Mouse (Mus musculus) hindbrain, embryonic 15.5 days (tissue): ENCODE measurements around the gene Zfp428. TPM values are rescaled to one million over a fixed set of nuclear protein-coding genes. Genes with fewer than 3 reads are reported as not detected.

Source experiments
- ATAC-seq: fragments of 200-750 bp; cut with Nextera tagmentation; 2 replicates; pipeline ENCODE4 v1.8.0; 2017; ENCODE audit warnings: low read depth, moderate number of reproducible peaks, moderate TSS enrichment; ENCODE audit not compliant: low FRiP score
- H3K27ac ChIP-seq: fragments of 300-500 bp; sonication (generic); replicated peaks from 2 replicates; pipeline ENCODE4 v1.5.1; 2015; ENCODE audit warnings: mild to moderate bottlenecking, inconsistent platforms
- H3K27me3 ChIP-seq: fragments of 300-500 bp; sonication (generic); 2 replicates; pipeline ENCODE4 v1.6.1; 2015; ENCODE audit warnings: control low read depth, inconsistent platforms
- H3K36me3 ChIP-seq: fragments of 300-500 bp; sonication (generic); 2 replicates; pipeline ENCODE4 v1.6.1; 2015; ENCODE audit warnings: control low read depth, inconsistent platforms
- H3K4me1 ChIP-seq: fragments of 300-500 bp; sonication (generic); replicated peaks from 2 replicates; pipeline ENCODE4 v1.6.1; 2015; ENCODE audit warnings: control low read depth, inconsistent platforms
- H3K4me2 ChIP-seq: fragments of 300-500 bp; sonication (generic); 2 replicates; pipeline ENCODE4 v1.6.1; 2015; ENCODE audit warnings: moderate library complexity, mild to moderate bottlenecking, inconsistent platforms
- H3K4me3 ChIP-seq: fragments of 300-500 bp; sonication (generic); 2 replicates; pipeline ENCODE4 v1.5.1; 2015; ENCODE audit warnings: mild to moderate bottlenecking, inconsistent platforms
- H3K9ac ChIP-seq: fragments of 300-500 bp; sonication (generic); 2 replicates; pipeline ENCODE4 v1.6.1; 2015; ENCODE audit warnings: inconsistent platforms
- H3K9me3 ChIP-seq: fragments of 300-500 bp; sonication (generic); 2 replicates; pipeline ENCODE4 v1.6.1; 2016; ENCODE audit warnings: control low read depth, inconsistent platforms
- WGBS: fragments of 180-500 bp; shearing (Covaris S2); methylation state at CpG from one replicate; pipeline ENCODE4 v1.1.7; 2015; 5-methylcytosine and 5-hydroxymethylcytosine counted together
- polyA plus RNA-seq: library from polyadenylated mRNA; unstranded; fragments of >200 nt; fragmentation: Nextera tagmentation; extraction: Ambion mirVana; gene quantifications from 2 replicates; pipeline ENCODE4 v1.2.1, GENCODE M21; 2015

The Zfp428 gene
- polyA plus RNA-seq, 1 experiment from 2014 or later, result 307 TPM

DNA sequence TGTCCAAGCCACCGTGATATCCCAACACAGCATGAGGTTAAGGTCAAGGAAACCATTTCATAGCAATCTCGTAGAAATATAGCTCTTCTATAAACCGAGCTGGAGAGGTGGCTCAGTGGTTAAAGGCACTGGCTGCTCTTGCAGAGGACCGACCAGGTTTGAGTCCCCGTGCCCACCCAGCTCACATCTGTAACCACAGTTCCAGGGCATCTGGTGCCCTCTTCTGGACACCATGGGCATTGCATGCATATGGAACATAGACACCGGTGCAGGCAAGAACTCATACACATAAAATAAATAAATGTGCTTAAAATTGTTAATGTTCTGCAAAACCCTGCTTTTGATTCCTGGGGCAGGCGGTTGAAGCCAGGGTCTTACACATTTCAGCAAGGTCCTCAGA, 33.9 kb upstream of the Zfp428 start:
- 74% methylated on average over 7 of the region's 7 CpGs for WGBS
- H3K4me3 ChIP-seq, result no peak overlapping the region
- no peak overlapping the region for H3K27ac ChIP-seq
- H3K36me3 ChIP-seq, result no peaks in the 10 kb centered on the region
- H3K27me3 ChIP-seq, result no peaks in the 10 kb centered on the region
- H3K4me2 ChIP-seq, result no peak overlapping the region
- ATAC-seq, result no peak
- no peaks in the 10 kb centered on the region for H3K9me3 ChIP-seq
- H3K4me1 ChIP-seq, result peaks cover 6% of the 10 kb centered on the region; the same call in 1 of the 2 replicates
- H3K9ac ChIP-seq, result no peak overlapping the region

DNA sequence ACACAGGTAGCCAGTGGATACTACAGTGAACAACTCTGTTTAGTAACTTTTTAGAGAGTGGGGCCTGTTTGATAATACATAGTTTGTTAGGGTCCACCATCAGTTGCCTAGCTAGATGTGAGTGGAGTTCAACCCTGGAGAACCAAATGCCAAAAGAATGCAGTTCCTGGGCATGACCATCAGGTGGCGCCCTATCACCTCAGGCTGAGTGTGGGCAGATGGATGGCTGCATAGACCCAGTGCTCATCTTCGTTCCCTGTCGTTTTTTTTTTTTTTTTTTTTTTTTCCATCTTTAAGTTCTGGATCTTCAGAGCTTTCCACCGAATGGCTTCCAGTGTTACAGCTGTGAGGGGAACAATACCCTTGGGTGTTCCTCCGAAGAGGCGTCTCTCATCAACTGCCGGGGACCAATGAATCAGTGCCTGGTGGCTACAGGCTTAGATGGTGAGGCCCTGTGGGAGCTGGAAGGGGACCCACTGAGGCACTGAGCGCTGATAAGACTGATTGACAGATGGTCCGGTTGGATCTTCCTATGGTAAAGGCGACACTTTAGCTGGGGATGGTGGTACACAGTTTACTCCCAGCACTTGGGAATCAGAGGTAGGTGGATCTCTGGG, 32.8 kb upstream of the Zfp428 start:
- ATAC-seq, result no peak
- no peak overlapping the region for H3K27ac ChIP-seq
- WGBS, result 38% methylated on average over 10 of the region's 10 CpGs

DNA sequence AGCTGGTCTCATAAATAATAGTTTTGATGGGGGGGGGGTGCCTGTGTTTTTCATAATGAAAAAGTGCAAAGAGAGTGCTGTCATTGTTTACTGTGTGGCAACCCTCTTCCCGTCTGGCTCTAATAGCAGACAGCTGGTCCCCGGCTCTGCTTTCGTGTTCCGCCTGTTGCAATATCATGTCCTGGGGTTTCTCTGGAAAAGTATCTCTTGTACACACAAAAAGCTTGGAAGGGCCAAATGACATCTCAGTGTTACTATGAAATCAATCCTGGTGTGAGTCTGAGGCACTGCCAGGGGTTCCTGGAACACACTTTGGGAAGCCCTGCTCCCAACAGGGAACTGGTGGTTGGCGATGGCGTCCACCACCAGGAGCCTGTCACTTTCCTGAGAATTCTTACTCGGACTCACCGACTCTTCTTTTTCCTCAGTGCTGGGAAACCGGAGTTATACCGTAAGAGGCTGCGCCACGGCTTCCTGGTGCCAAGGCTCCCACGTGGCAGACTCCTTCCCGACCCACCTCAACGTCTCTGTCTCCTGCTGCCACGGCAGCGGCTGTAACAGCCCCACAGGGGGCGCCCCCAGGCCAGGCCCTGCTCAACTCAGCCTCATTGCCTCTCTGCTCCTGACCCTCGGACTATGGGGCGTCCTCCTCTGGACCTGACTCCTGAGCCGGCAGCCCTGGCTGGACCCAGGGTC, 31.8 kb upstream of the Zfp428 start:
- Histone ChIP-seq H3K27ac (no peak overlapping the region), H3K36me3 (no peaks in the 10 kb centered on the region), H3K4me3 (no peak overlapping the region), H3K4me1 (peaks cover 13% of the 10 kb centered on the region), H3K9me3 (no peaks in the 10 kb centered on the region), H3K9ac (no peak overlapping the region), H3K27me3 (no peaks in the 10 kb centered on the region), H3K4me2 (peak overlapping the region; percentile 18)
- no peak; the same call in 1 of the 2 replicates for ATAC-seq
- 31% methylated on average over 21 of the region's 21 CpGs for WGBS

More for the DNA sequence above, 32.8 kb upstream of the Zfp428 start:
- no peak overlapping the region for H3K9ac ChIP-seq
- H3K9me3 ChIP-seq, result no peaks in the 10 kb centered on the region
- no peak overlapping the region for H3K4me2 ChIP-seq
- no peaks in the 10 kb centered on the region for H3K36me3 ChIP-seq
- peaks cover 6% of the 10 kb centered on the region; the same call in 1 of the 2 replicates for H3K4me1 ChIP-seq
- H3K4me3 ChIP-seq, result no peak overlapping the region
- no peaks in the 10 kb centered on the region for H3K27me3 ChIP-seq

DNA sequence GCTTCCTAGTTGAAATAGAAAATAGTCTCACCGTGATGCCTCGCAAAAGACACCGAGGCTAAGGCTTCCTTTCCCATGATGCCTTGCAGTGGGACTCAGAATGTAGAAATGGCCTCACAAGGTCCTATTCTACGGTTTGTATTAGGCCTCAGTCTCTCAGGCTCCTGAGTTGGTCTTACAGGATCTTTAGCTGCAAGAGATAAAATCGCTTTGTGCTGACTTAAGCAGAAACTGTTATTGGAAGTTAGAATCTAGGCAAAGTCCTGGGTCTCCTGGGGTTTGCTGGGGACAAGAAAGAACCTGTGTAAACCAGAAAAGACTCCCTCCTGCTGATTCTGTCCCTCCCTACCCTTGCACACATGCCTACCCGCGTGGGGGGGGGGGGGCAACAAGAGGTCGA, 30.5 kb upstream of the Zfp428 start:
- Histone ChIP-seq H3K4me2 (no peak overlapping the region), H3K36me3 (no peaks in the 10 kb centered on the region), H3K4me1 (peaks cover 27% of the 10 kb centered on the region), H3K27ac (no peak overlapping the region), H3K9ac (no peak overlapping the region), H3K27me3 (no peaks in the 10 kb centered on the region), H3K4me3 (no peak overlapping the region), H3K9me3 (no peaks in the 10 kb centered on the region)
- no peak for ATAC-seq
- WGBS, result 78% methylated on average over 8 of the region's 8 CpGs

DNA sequence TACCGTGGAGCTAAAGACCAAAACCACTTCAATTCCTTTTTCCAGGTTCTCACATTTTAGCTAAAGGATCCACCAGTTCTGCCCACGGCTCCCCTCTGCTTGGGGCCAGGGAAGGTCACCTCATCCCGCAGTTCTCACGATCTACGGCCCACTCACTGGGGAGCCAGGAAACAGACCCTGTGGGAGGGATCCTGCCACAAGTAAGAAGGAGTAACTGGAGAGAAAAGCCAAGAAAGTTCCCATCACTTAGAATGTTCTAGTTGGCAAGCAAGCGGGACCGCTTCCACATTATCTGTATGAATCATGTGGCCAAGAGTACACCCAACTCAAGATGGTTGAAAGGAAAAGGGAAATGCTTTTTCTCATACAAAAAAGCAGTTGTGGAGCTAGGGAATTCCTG, 29.9 kb upstream of the Zfp428 start:
- no peaks in the 10 kb centered on the region for H3K27me3 ChIP-seq
- WGBS, result 84% methylated on average over 7 of the region's 7 CpGs
- H3K9ac ChIP-seq, result no peak overlapping the region
- H3K27ac ChIP-seq, result no peak overlapping the region
- no peak overlapping the region for H3K4me2 ChIP-seq
- no peak overlapping the region for H3K4me3 ChIP-seq
- H3K36me3 ChIP-seq, result no peaks in the 10 kb centered on the region
- H3K9me3 ChIP-seq, result no peaks in the 10 kb centered on the region
- no peak for ATAC-seq
- peaks cover 29% of the 10 kb centered on the region for H3K4me1 ChIP-seq

DNA sequence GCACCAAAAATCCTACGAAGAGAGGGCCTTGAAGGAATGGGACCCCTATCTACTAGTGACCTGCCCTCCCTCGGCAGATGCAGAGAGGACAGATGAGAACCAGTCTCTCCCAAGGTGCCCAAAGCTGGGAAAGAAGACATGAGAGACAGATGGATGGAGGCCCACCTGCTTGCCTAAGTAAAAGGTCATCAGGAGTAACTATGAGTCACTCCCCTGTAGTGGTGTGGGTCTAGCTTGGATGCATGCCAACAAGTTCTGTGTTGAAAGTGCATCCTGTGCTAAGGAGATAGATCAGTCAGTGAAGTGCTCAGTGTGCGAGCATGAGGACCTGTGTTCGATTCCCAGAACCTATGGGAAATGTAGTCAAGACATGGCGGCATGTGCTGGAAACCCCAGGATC, 27.9 kb upstream of the Zfp428 start:
- H3K4me2 ChIP-seq, result no peak overlapping the region
- ATAC-seq, result no peak
- WGBS, result 93% methylated on average over 5 of the region's 5 CpGs
- no peaks in the 10 kb centered on the region for H3K9me3 ChIP-seq
- H3K4me1 ChIP-seq, result peaks cover 42% of the 10 kb centered on the region
- H3K36me3 ChIP-seq, result no peaks in the 10 kb centered on the region
- H3K27me3 ChIP-seq, result no peaks in the 10 kb centered on the region
- no peak overlapping the region for H3K9ac ChIP-seq
- H3K4me3 ChIP-seq, result no peak overlapping the region
- no peak overlapping the region for H3K27ac ChIP-seq

DNA sequence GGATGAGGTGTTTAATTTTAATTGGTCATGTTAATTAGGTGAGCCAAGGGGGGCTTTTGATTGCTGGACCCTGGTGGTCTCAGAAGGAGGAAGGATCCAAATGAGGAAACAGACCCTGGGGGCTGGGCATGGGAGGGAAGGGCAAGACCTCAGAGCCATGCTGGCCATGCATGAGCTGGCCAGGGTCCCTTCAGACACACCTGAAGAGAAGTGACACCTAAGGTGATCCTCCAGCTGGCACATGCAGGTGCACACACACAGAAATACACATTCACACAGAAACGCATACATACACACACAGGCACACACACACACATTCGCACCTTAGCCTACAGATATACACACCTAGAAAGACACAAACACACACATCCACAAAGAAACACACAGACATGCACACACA, 27.1 kb upstream of the Zfp428 start:
- Histone ChIP-seq H3K4me2 (peak overlapping the region; percentile 76; the same call in 1 of the 2 replicates), H3K4me3 (peak overlapping the region; percentile 78; the same call in 1 of the 2 replicates), H3K4me1 (peaks cover 50% of the 10 kb centered on the region), H3K27me3 (no peaks in the 10 kb centered on the region), H3K9me3 (no peaks in the 10 kb centered on the region), H3K9ac (peak overlapping the region; percentile 23; the same call in 1 of the 2 replicates), H3K36me3 (no peaks in the 10 kb centered on the region), H3K27ac (no peak overlapping the region)
- WGBS, result 79% methylated on average over 2 of the region's 2 CpGs
- no peak for ATAC-seq

DNA sequence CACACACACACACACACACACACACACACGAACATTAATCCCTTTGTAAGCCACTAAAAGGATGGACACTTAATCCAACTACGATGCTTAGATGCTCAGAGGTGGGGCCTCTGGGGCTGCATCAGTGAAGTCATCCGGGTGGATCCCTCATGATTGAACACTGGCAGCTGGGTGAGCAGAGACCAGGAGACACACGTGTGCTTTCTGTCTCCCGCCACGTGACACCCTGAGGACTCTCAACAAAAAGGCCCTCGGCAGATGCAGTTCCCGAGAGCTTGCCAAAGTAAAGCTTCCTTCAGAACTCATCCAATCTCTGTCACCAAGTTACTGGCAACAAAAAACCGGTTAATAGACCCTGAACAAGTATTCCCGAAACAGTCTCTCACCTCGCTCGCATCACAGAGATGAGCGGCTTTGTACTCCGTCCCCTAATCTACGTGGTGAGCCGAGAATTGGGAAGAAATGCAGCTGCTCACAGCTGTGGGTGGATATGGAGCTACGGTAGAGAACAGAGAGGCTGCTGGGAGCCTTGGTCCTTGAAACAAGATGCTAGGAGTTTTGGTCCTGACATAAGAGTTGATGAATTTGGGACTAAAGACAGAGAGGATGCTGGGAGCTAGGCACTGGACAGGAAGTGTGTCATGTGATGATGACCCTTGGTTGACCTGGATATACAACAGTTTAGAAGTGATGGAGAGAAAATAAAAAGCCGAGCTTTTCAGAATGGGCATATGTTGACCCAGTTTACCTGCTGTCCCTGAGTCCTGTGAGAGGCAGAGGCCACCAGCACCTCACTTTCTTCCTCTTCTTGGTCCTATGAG, 26.5 kb upstream of the Zfp428 start:
- no peaks in the 10 kb centered on the region for H3K9me3 ChIP-seq
- no peaks in the 10 kb centered on the region for H3K36me3 ChIP-seq
- peak overlapping the region; percentile 88 for H3K9ac ChIP-seq
- 48% methylated on average over 18 of the region's 18 CpGs for WGBS
- H3K27ac ChIP-seq, result peak overlapping the region; percentile 91; the same call in 1 of the 2 replicates
- H3K27me3 ChIP-seq, result no peaks in the 10 kb centered on the region
- peaks cover 51% of the 10 kb centered on the region for H3K4me1 ChIP-seq
- peak overlapping the region; percentile 76 for H3K4me2 ChIP-seq
- 0 out of 2 replicates have a peak, but pooled peaks have one; percentile 2 for ATAC-seq
- H3K4me3 ChIP-seq, result peak overlapping the region; percentile 78

DNA sequence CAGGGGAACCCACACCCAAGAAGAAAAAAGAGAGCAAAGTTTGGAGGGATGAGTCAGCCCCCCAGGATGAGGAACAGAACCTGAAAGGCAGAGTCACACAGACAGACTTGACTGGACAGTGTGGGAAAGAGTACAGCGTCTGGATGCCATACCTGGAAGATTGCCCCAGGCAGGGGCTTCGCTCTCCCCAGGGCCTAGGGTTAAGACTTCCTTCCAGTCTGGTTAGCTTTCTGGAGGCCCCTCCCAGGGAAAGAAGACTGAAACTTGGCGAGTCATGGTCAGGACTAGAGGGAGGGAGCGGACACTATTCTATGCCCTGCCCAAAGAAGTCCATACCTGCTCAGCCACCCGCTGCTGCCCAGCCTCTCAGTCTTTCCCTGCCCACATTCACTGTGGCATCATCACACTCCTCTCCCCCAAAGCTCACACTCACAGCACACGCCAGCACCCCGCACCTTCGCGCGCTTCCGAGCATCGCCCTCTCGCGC, 25.8 kb upstream of the Zfp428 start:
- H3K36me3 ChIP-seq, result no peaks in the 10 kb centered on the region
- peak; percentile 27 for ATAC-seq
- no peaks in the 10 kb centered on the region for H3K9me3 ChIP-seq
- WGBS, result 10% methylated on average over 14 of the region's 14 CpGs
- peak overlapping the region; percentile 88 for H3K9ac ChIP-seq
- H3K27ac ChIP-seq, result peak overlapping the region; percentile 91
- peaks cover 57% of the 10 kb centered on the region for H3K4me1 ChIP-seq
- H3K4me2 ChIP-seq, result peak overlapping the region; percentile 76
- peak overlapping the region; percentile 78 for H3K4me3 ChIP-seq
- H3K27me3 ChIP-seq, result no peaks in the 10 kb centered on the region

DNA sequence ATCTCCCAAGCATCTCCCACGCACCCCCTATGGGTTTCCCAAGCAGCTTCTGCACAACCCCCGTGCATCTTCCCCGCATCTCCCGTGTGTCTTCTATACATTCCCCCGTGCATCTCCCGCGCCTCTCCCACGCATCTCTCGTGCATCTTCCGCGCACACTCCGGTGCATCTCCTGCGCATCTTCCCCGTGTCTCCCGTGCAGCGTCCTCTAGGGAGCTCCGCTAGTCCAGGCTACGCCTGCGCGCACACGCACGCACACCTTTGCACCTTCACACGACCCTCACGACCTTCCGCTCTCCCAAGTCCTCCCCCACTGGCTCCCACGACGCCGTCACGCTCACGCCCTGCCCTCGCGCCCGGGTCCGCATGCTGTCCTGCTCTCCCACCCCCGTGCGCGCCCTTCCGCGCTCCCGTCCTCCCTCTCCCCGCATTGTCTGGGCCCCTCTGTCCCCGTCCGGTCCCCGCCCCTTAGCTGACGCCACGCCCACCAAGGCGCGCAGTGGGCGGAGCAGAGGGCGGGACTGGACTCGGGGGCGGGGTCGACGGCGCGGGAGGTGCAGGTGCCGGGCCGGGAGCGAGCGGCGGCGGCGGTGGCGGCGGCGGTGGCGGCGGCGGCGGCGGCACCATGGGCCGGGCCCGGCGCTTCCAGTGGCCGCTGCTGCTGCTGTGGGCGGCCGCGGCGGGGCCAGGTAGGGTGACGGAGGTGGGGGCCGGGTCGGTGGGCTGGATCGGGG, 25.2 kb upstream of the Zfp428 start, which contains the start of gene Cadm4:
Gene Cadm4, plus strand, starts transcription at position 550 of the 734 bp plus-strand sequence.
- Histone ChIP-seq H3K36me3 (no peaks in the 10 kb centered on the region), H3K4me1 (peaks cover 63% of the 10 kb centered on the region), H3K4me3 (peak within 1 kb of the TSS; percentile 78), H3K27me3 (no peaks in the 10 kb centered on the region), H3K4me2 (peak within 1 kb of the TSS; percentile 76), H3K9me3 (no peaks in the 10 kb centered on the region), H3K9ac (peak within 1 kb of the TSS; percentile 88), H3K27ac (peak within 1 kb of the TSS; percentile 91)
- peak; percentile 86 for ATAC-seq
- under 1% methylated on average over 73 of the region's 83 CpGs for WGBS
